Mouse (Mus musculus) stomach, postnatal 0 days (tissue): Measurements from ENCODE around the gene Nos2.

Source experiments
- CTCF ChIP-seq: IDR thresholded peaks from 2 replicates; pipeline ENCODE4 v1.5.1; 2016; ENCODE audit warnings: antibody characterized with exemption, low read depth, mild to moderate bottlenecking, moderate library complexity
- EP300 ChIP-seq: optimal IDR thresholded peaks from 2 replicates; pipeline ENCODE3; 2016; ENCODE audit warnings: antibody characterized with exemption

GRCm38 (mm10) chr11:78934307-78934706, 13.7 kb downstream of the Nos2 start:
- TF ChIP-seq CTCF = no peak
- TF ChIP-seq EP300 = no peak
